ENCODE assay signal across 8 mouse cellular contexts in genomic region chr8:119927422-119928092, GRCm38 (mm10). TPM values are rescaled to one million over a fixed set of nuclear protein-coding genes. Genes with fewer than 3 reads are reported as not detected.
DNase-seq lines count a peak whose midpoint lies in the region; ATAC-seq and TF ChIP-seq lines count a peak whose summit lies in the region.

No protein-coding gene starts in this region.

- intact Hi-C loops in heart, postnatal 25 days (cut with DNase I), result loop anchor here (2.0 to 10.0 kb wide), 3 partner anchors 83 to 243 kb away; partner anchors contain the start of gene Cotl1
- intact Hi-C loops in heart, postnatal 14 days (cut with DNase I), result loop anchor here (5.0 to 10.0 kb wide), 2 partner anchors 40 to 233 kb away; no protein-coding TSS in a partner anchor
- intact Hi-C loops in left cerebral cortex, postnatal 36 days (cut with DNase I), result loop anchor here (5.0 to 10.0 kb wide), 3 partner anchors 83 to 223 kb away; partner anchors contain the start of genes Atp2c2 and Cotl1

- dilution Hi-C loops in CH12.LX (cut with MboI; ENCODE audit: extremely low pct_ligation_motif_present, extremely low pct_unique_long_range_greater_than_20kb, low sequenced_read_pairs), result no loop called here

- peak; percentile 30 to 65; a peak in 2 of 4 replicates for TF ChIP-seq CTCF in CH12.LX (conservative IDR thresholded peaks at IDR 0.05 in 1 of 2, IDR thresholded peaks at IDR 0.05 in 1 of 2; ENCODE audit: low read depth in 2 of 2, low read length in 2 of 2)
- TF ChIP-seq CTCF in cerebellum, adult 2 months (IDR thresholded peaks at IDR 0.05; ENCODE audit: borderline replicate concordance, insufficient read depth, low read depth, low read length), result peak; percentile 89
- TF ChIP-seq CTCF in small intestine, adult 2 months (IDR thresholded peaks at IDR 0.05; ENCODE audit: extremely low read depth, insufficient read length, insufficient replicate concordance, low read depth, low read length), result peak; percentile 66; the same call in 1 of the 2 replicates

- H3K4me1 ChIP-seq in CH12.LX (ENCODE audit: control insufficient read depth in 1 of 2, insufficient read depth in 2 of 2), result peaks cover 8 to 58% of the 10 kb centered on the region in 2 experiments
- peaks cover 24% of the 10 kb centered on the region for H3K4me1 ChIP-seq in cerebellum, adult 2 months (ENCODE audit: control insufficient read depth, insufficient read depth, low read length)
- H3K4me1 ChIP-seq in liver, embryonic 15.5 days (replicated peaks), result peaks cover 52% of the 10 kb centered on the region
- H3K4me1 ChIP-seq in small intestine, adult 2 months (ENCODE audit: control insufficient read depth, insufficient read depth, insufficient read length, low read length), result no peaks in the 10 kb centered on the region

- TF ChIP-seq RAD21 in CH12.LX (IDR thresholded peaks at IDR 0.05; ENCODE audit: low read depth, low read length), result peak; percentile 47

- H3K27me3 ChIP-seq in CH12.LX (replicated peaks), result no peaks in the 10 kb centered on the region
- H3K27me3 ChIP-seq in cerebellum, adult 2 months (ENCODE audit: control insufficient read depth, insufficient read depth, low read length), result no peaks in the 10 kb centered on the region
- no peaks in the 10 kb centered on the region for H3K27me3 ChIP-seq in liver, embryonic 15.5 days
- no peaks in the 10 kb centered on the region for H3K27me3 ChIP-seq in small intestine, adult 2 months (ENCODE audit: control insufficient read depth, insufficient read depth, low read length)

- WGBS in cerebellum, adult 2 months, result 28% methylated on average over 6 of the region's 6 CpGs
- 47% methylated on average over 6 of the region's 6 CpGs for WGBS in liver, embryonic 15.5 days (ENCODE audit: insufficient replicate concordance)
- 42% methylated on average over 6 of the region's 6 CpGs for WGBS in small intestine, adult 2 months

- peaks cover 94% of the 10 kb centered on the region for H3K79me2 ChIP-seq in CH12.LX (replicated peaks; ENCODE audit: control insufficient read depth, extremely low read depth, insufficient read depth, poor library complexity, severe bottlenecking)

- H3K27ac ChIP-seq in CH12.LX (ENCODE audit: insufficient read depth, low read depth), result no peak overlapping the region
- no peak overlapping the region for H3K27ac ChIP-seq in cerebellum, adult 2 months (ENCODE audit: insufficient read depth, low read length)
- no peak overlapping the region for H3K27ac ChIP-seq in liver, embryonic 15.5 days (replicated peaks)
- no peak overlapping the region for H3K27ac ChIP-seq in small intestine, adult 2 months (ENCODE audit: insufficient read depth, low read depth, low read length)

- peaks cover 16 to 81% of the 10 kb centered on the region in 2 experiments for H3K36me3 ChIP-seq in CH12.LX (replicated peaks in 1 of 2; ENCODE audit: control insufficient read depth in 1 of 2, insufficient read depth in 1 of 2, low read length in 1 of 2)
- H3K36me3 ChIP-seq in liver, embryonic 15.5 days (replicated peaks), result peaks cover 13% of the 10 kb centered on the region
- H3K36me3 ChIP-seq in small intestine, adult 2 months (ENCODE audit: control insufficient read depth, insufficient read depth, low read length), result peaks cover 7% of the 10 kb centered on the region

- in situ Hi-C loops in CH12.LX (cut with MboI; ENCODE audit: low pct_ligation_motif_present, low pct_unique_long_range_greater_than_20kb, low sequenced_read_pairs), result no loop called here

- no peak for TF ChIP-seq EP300 in CH12.LX (IDR thresholded peaks at IDR 0.05; ENCODE audit: low read length)

- peak; percentile 10; the same call in 1 of the 2 replicates for TF ChIP-seq POLR2A in CH12.LX (IDR thresholded peaks at IDR 0.05; ENCODE audit: low read depth, low read length)
- no peak for TF ChIP-seq POLR2A in cerebellum, adult 2 months (IDR thresholded peaks at IDR 0.05; ENCODE audit: borderline replicate concordance, insufficient read depth, low read length)
- no peak for TF ChIP-seq POLR2A in small intestine, adult 2 months (IDR thresholded peaks at IDR 0.05; ENCODE audit: low read depth, low read length)

- no peaks in the 10 kb centered on the region for H3K9me3 ChIP-seq in CH12.LX (replicated peaks; ENCODE audit: low read length)
- no peaks in the 10 kb centered on the region for H3K9me3 ChIP-seq in liver, embryonic 15.5 days (replicated peaks)

- no peak overlapping the region for H3K4me3 ChIP-seq in CH12.LX (replicated peaks in 1 of 3; ENCODE audit: low read depth in 2 of 3, low read length in 2 of 3, poor library complexity in 1 of 3)
- H3K4me3 ChIP-seq in cerebellum, adult 2 months (replicated peaks; ENCODE audit: insufficient read depth, low read depth, low read length), result no peak overlapping the region
- H3K4me3 ChIP-seq in liver, embryonic 15.5 days (replicated peaks), result no peak overlapping the region
- H3K4me3 ChIP-seq in small intestine, adult 2 months (ENCODE audit: low read depth, low read length), result no peak overlapping the region

- H3K9ac ChIP-seq in CH12.LX (ENCODE audit: insufficient read depth, low read depth), result no peak overlapping the region
- H3K9ac ChIP-seq in liver, embryonic 15.5 days, result no peak overlapping the region

- peak; percentile 50 to 66 for DNase-seq in heart, adult 18-20 months
- DNase-seq in heart, postnatal 25 days (ENCODE audit: low spot score), result no peak
- DNase-seq in CH12.LX (ENCODE audit: extremely low read depth), result no peak
- peak; percentile 53 to 68 for DNase-seq in cerebellum, adult 2 months
- peak; percentile 42 to 64 for DNase-seq in heart, postnatal 14 days
- DNase-seq in left cerebral cortex, postnatal 36 days (ENCODE audit: low spot score in 2 of 2), result no peak

- H3K4me2 ChIP-seq in CH12.LX (ENCODE audit: insufficient read depth, low read depth, poor library complexity, severe bottlenecking), result no peak overlapping the region
- no peak overlapping the region for H3K4me2 ChIP-seq in liver, embryonic 15.5 days

- ATAC-seq in liver, embryonic 15.5 days (ENCODE audit: insufficient read depth), result peak; percentile 65

TF ChIP-seq in CH12.LX, 34 proteins besides CTCF, POLR2A, EP300 and RAD21:
- TF ChIP-seq SMC3 (IDR thresholded peaks at IDR 0.05; ENCODE audit: low read depth, low read length), result peak; percentile 40
- no peak for TF ChIP-seq RCOR1 (conservative IDR thresholded peaks at IDR 0.05; ENCODE audit: low read depth, low read length)

RNA-seq across cellular contexts. Expression of gene Gm20388, which starts 16.9 kb away (rescaled TPM):
- 1 to 10 TPM in 1 of 2 experiments, not detected in 1; 4.0 TPM for total RNA-seq in heart, adult 18-20 months (2021)
- total RNA-seq in heart, postnatal 25 days (2021), result 1 to 10 TPM in 1 of 2 experiments, not detected in 1; 2.7 TPM
- 16.5 and 26.3 TPM in 2 replicates for total RNA-seq in CH12.LX (2012; rRNA removed)
- 11.9 and 14.8 TPM in 2 replicates for total RNA-seq in CH12.LX (2014; rRNA removed)
- 22.2 and 27.2 TPM in 2 replicates for polyA plus RNA-seq in CH12.LX (2012; ENCODE audit: insufficient read length, low read depth)
- 18.7 and 24.4 TPM in 2 replicates for polyA plus RNA-seq in cerebellum, adult 2 months (2012; rRNA removed)
- under 1 TPM in 1 of 2 experiments, not detected in 1; 0.24 TPM for total RNA-seq in heart, postnatal 14 days (2021)
- 3.0 TPM in 1 of 2 replicates, not detected in the other for polyA plus RNA-seq in liver, embryonic 15.5 days (2015; fragmentation: Nextera tagmentation; extraction: Ambion mirVana)
- polyA plus RNA-seq in small intestine, adult 2 months (2012; rRNA removed), result 21.9 and 37.3 TPM in 2 replicates
- 10 to 100 TPM; 10.3 to 10.6 TPM for total RNA-seq in left cerebral cortex, postnatal 36 days (2021)

RNA-seq across cellular contexts. Expression of gene Usp10, which starts 17.4 kb away (rescaled TPM):
- 10 to 100 TPM; 45.6 to 51.4 TPM for total RNA-seq in heart, adult 18-20 months (2021)
- 10 to 100 TPM; 44.4 to 44.8 TPM for total RNA-seq in heart, postnatal 25 days (2021)
- 152 and 167 TPM in 2 replicates for total RNA-seq in CH12.LX (2012; rRNA removed)
- 72.3 and 80.0 TPM in 2 replicates for total RNA-seq in CH12.LX (2014; rRNA removed)
- 125 and 161 TPM in 2 replicates for polyA plus RNA-seq in CH12.LX (2012; ENCODE audit: insufficient read length, low read depth)
- polyA plus RNA-seq in cerebellum, adult 2 months (2012; rRNA removed), result 96.4 and 110 TPM in 2 replicates
- 10 to 100 TPM; 48.1 to 49.2 TPM for total RNA-seq in heart, postnatal 14 days (2021)
- 76.7 and 91.5 TPM in 2 replicates for polyA plus RNA-seq in liver, embryonic 15.5 days (2015; fragmentation: Nextera tagmentation; extraction: Ambion mirVana)
- polyA plus RNA-seq in small intestine, adult 2 months (2012; rRNA removed), result 58.1 and 86.1 TPM in 2 replicates
- 10 to 100 TPM; 80.6 to 96.0 TPM for total RNA-seq in left cerebral cortex, postnatal 36 days (2021)

Comparison
In these comparisons a context has a peak if more than half of its experiments do, and no peak if none do; other contexts are left out.
1. DNase-seq: peak in heart, adult 18-20 months (2 of 2), cerebellum, adult 2 months (2 of 2) and heart, postnatal 14 days (2 of 2); none in heart, postnatal 25 days (single experiment), CH12.LX (single experiment) and left cerebral cortex, postnatal 36 days (0 of 2).
2. Peak in every context shown above with its lines, with median percentiles within 50 percentile points of each other: CTCF ChIP-seq.